Mouse (Mus musculus): Measurements from ENCODE around the gene F10. TPM values are rescaled to one million over a fixed set of nuclear protein-coding genes. Genes with fewer than 3 reads are reported as not detected.

The F10 gene
- total and polyA plus RNA-seq, 2 experiments from 2014 or later: 0.21 TPM; not detected in 1

GRCm38 (mm10) chr8:13039054-13039453 is 1.9 kb downstream of the F10 start:
- Histone ChIP-seq H3K36me3 (ENCODE audit: insufficient read depth, low read length) (no peaks in the 10 kb centered on the region), H3K4me2 (ENCODE audit: low read depth, low read length, poor library complexity, severe bottlenecking) (no peak overlapping the region), H3K27ac (ENCODE audit: low read depth, low read length) (no peak overlapping the region), H3K4me1 (ENCODE audit: insufficient read depth, low read length) (no peaks in the 10 kb centered on the region), H3K27me3 (ENCODE audit: insufficient read depth, low read length) (no peaks in the 10 kb centered on the region), H3K4me3 (ENCODE audit: low read depth, low read length) (no peak overlapping the region), H3K9ac (replicated peaks; ENCODE audit: low read length, poor library complexity, severe bottlenecking) (no peak overlapping the region), H3K9me3 (ENCODE audit: low read length) (no peaks in the 10 kb centered on the region)
- ATAC-seq (ENCODE audit: low FRiP score): no peak
- WGBS: 73% methylated on average over 6 of the region's 6 CpGs
- DNase-seq (ENCODE audit: low spot score): no peak
- no peak for TF ChIP-seq CTCF (IDR thresholded peaks at IDR 0.05)

- DNase-seq (ENCODE audit: low spot score): no peak
These were observed 4.4 kb downstream of the F10 start for GRCm38 (mm10) chr8:13041459-13041858.

GRCm38 (mm10) chr8:13047652-13048051 is 10.5 kb downstream of the F10 start:
- Histone ChIP-seq H3K9ac (replicated peaks; ENCODE audit: low read length, poor library complexity, severe bottlenecking) (no peak overlapping the region), H3K27ac (ENCODE audit: low read depth, low read length) (no peak overlapping the region), H3K4me3 (ENCODE audit: low read depth, low read length) (no peak overlapping the region), H3K27me3 (ENCODE audit: insufficient read depth, low read length) (no peaks in the 10 kb centered on the region), H3K36me3 (ENCODE audit: insufficient read depth, low read length) (no peaks in the 10 kb centered on the region), H3K4me2 (ENCODE audit: low read depth, low read length, poor library complexity, severe bottlenecking) (no peak overlapping the region), H3K4me1 (ENCODE audit: insufficient read depth, low read length) (no peaks in the 10 kb centered on the region), H3K9me3 (ENCODE audit: low read length) (no peaks in the 10 kb centered on the region)
- ATAC-seq (ENCODE audit: low FRiP score) (no peak), DNase-seq (ENCODE audit: low spot score) (peak; percentile 54)
- 49% methylated on average over 5 of the region's 5 CpGs for WGBS
- TF ChIP-seq CTCF (IDR thresholded peaks at IDR 0.05): no peak

More at GRCm38 (mm10) chr8:13041459-13041858, 4.4 kb downstream of the F10 start:
- Histone ChIP-seq H3K4me2 (ENCODE audit: low read depth, low read length, poor library complexity, severe bottlenecking) (no peak overlapping the region), H3K4me3 (ENCODE audit: low read depth, low read length) (no peak overlapping the region), H3K36me3 (ENCODE audit: insufficient read depth, low read length) (no peaks in the 10 kb centered on the region), H3K9ac (replicated peaks; ENCODE audit: low read length, poor library complexity, severe bottlenecking) (no peak overlapping the region), H3K27me3 (ENCODE audit: insufficient read depth, low read length) (no peaks in the 10 kb centered on the region), H3K4me1 (ENCODE audit: insufficient read depth, low read length) (no peaks in the 10 kb centered on the region), H3K9me3 (ENCODE audit: low read length) (no peaks in the 10 kb centered on the region), H3K27ac (ENCODE audit: low read depth, low read length) (no peak overlapping the region)
- no peak for ATAC-seq (ENCODE audit: low FRiP score)
- no peak for TF ChIP-seq CTCF (IDR thresholded peaks at IDR 0.05)
- 84% methylated on average over 4 of the region's 4 CpGs for WGBS

DNA sequence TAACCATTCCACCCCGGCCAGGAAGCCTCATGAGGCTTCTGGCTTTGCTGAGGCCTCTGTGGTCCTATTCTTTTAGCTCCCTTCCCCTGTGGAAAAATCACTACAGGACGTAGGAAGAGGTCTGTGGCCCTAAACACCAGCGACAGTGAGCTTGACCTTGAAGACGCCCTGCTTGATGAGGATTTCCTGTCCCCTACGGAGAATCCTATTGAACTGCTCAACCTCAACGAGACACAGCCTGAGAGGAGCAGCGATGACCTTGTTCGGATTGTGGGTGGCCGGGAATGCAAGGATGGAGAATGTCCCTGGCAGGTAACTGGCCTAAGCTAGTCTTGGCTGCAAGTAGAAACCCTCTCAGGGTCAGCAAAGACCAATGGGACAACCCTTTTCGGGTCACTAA is 13.4 kb downstream of the F10 start:
- no peaks in the 10 kb centered on the region for H3K27me3 ChIP-seq (ENCODE audit: insufficient read depth, low read length)
- no peak overlapping the region for H3K4me2 ChIP-seq (ENCODE audit: low read depth, low read length, poor library complexity, severe bottlenecking)
- H3K4me3 ChIP-seq (ENCODE audit: low read depth, low read length): no peak overlapping the region
- no peak for TF ChIP-seq CTCF (IDR thresholded peaks at IDR 0.05)
- no peak overlapping the region for H3K9ac ChIP-seq (replicated peaks; ENCODE audit: low read length, poor library complexity, severe bottlenecking)
- DNase-seq (ENCODE audit: low spot score) (no peak), ATAC-seq (ENCODE audit: low FRiP score) (no peak)
- 67% methylated on average over 10 of the region's 10 CpGs for WGBS
- no peaks in the 10 kb centered on the region for H3K9me3 ChIP-seq (ENCODE audit: low read length)
- no peaks in the 10 kb centered on the region for H3K4me1 ChIP-seq (ENCODE audit: insufficient read depth, low read length)
- no peak overlapping the region for H3K27ac ChIP-seq (ENCODE audit: low read depth, low read length)
- no peaks in the 10 kb centered on the region for H3K36me3 ChIP-seq (ENCODE audit: insufficient read depth, low read length)

GRCm38 (mm10) chr8:13057351-13057750 is 20.2 kb downstream of the F10 start:
- WGBS: 88% methylated on average over 4 of the region's 4 CpGs
- ATAC-seq (ENCODE audit: low FRiP score) (no peak), DNase-seq (ENCODE audit: low spot score) (no peak)
- Histone ChIP-seq H3K9me3 (ENCODE audit: low read length) (no peaks in the 10 kb centered on the region), H3K4me3 (ENCODE audit: low read depth, low read length) (no peak overlapping the region), H3K9ac (replicated peaks; ENCODE audit: low read length, poor library complexity, severe bottlenecking) (no peak overlapping the region), H3K27ac (ENCODE audit: low read depth, low read length) (no peak overlapping the region), H3K27me3 (ENCODE audit: insufficient read depth, low read length) (no peaks in the 10 kb centered on the region), H3K36me3 (ENCODE audit: insufficient read depth, low read length) (no peaks in the 10 kb centered on the region), H3K4me2 (ENCODE audit: low read depth, low read length, poor library complexity, severe bottlenecking) (no peak overlapping the region), H3K4me1 (ENCODE audit: insufficient read depth, low read length) (no peaks in the 10 kb centered on the region)
- TF ChIP-seq CTCF (IDR thresholded peaks at IDR 0.05): no peak

GRCm38 (mm10) chr8:13060441-13061150 is 23.5 kb downstream of the F10 start, which contains the start of gene Proz:
Proz (plus strand) TSS chr8:13060914.
- DNase-seq (ENCODE audit: low spot score) (no peak), ATAC-seq (ENCODE audit: low FRiP score) (no peak)
- H3K27ac ChIP-seq (ENCODE audit: low read depth, low read length): no peak within 1 kb of the TSS
- 83% methylated on average over 17 of the region's 17 CpGs for WGBS
- H3K4me2 ChIP-seq (ENCODE audit: low read depth, low read length, poor library complexity, severe bottlenecking): no peak within 1 kb of the TSS
- H3K36me3 ChIP-seq (ENCODE audit: insufficient read depth, low read length): no peaks in the 10 kb centered on the region
- no peaks in the 10 kb centered on the region for H3K4me1 ChIP-seq (ENCODE audit: insufficient read depth, low read length)
- no peak within 1 kb of the TSS for H3K9ac ChIP-seq (replicated peaks; ENCODE audit: low read length, poor library complexity, severe bottlenecking)
- no peaks in the 10 kb centered on the region for H3K27me3 ChIP-seq (ENCODE audit: insufficient read depth, low read length)
- H3K4me3 ChIP-seq (ENCODE audit: low read depth, low read length): no peak within 1 kb of the TSS
- H3K9me3 ChIP-seq (ENCODE audit: low read length): no peaks in the 10 kb centered on the region
- TF ChIP-seq CTCF (IDR thresholded peaks at IDR 0.05): no peak
